Mouse (Mus musculus): ENCODE results near the gene Mthfs. TPM values are rescaled to one million over a fixed set of nuclear protein-coding genes. Genes with fewer than 3 reads are reported as not detected.

Gene Mthfs
- polyA plus RNA-seq, 1 experiment: 13.6 TPM

- TF ChIP-seq CTCF (IDR thresholded peaks at IDR 0.05; ENCODE audit: borderline replicate concordance, insufficient read depth, low read depth, low read length) (no peak), POLR2A (IDR thresholded peaks at IDR 0.05; ENCODE audit: borderline replicate concordance, insufficient read depth, low read length) (no peak)
- no peak for DNase-seq
- Histone ChIP-seq H3K27me3 (ENCODE audit: control insufficient read depth, insufficient read depth, low read length) (no peaks in the 10 kb centered on the region), H3K27ac (ENCODE audit: insufficient read depth, low read length) (no peak overlapping the region), H3K4me3 (replicated peaks; ENCODE audit: insufficient read depth, low read depth, low read length) (no peak overlapping the region), H3K4me1 (ENCODE audit: control insufficient read depth, insufficient read depth, low read length) (no peaks in the 10 kb centered on the region)
- WGBS: 87% methylated on average over 2 of the region's 2 CpGs
These were observed 101.2 kb downstream of the Mthfs start for GRCm38 (mm10) chr9:89311649-89312048.

- 11% methylated on average over 1 of the region's 1 CpGs for WGBS
- H3K4me1 ChIP-seq (ENCODE audit: control insufficient read depth, insufficient read depth, low read length): no peaks in the 10 kb centered on the region
- H3K27ac ChIP-seq (ENCODE audit: insufficient read depth, low read length): no peak overlapping the region
- TF ChIP-seq CTCF (IDR thresholded peaks at IDR 0.05; ENCODE audit: borderline replicate concordance, insufficient read depth, low read depth, low read length): no peak
- no peak for TF ChIP-seq POLR2A (IDR thresholded peaks at IDR 0.05; ENCODE audit: borderline replicate concordance, insufficient read depth, low read length)
- no peaks in the 10 kb centered on the region for H3K27me3 ChIP-seq (ENCODE audit: control insufficient read depth, insufficient read depth, low read length)
- no peak overlapping the region for H3K4me3 ChIP-seq (replicated peaks; ENCODE audit: insufficient read depth, low read depth, low read length)
- DNase-seq: no peak
These were observed 163.3 kb downstream of the Mthfs start for GRCm38 (mm10) chr9:89373731-89374130.

- TF ChIP-seq CTCF (IDR thresholded peaks at IDR 0.05; ENCODE audit: borderline replicate concordance, insufficient read depth, low read depth, low read length): no peak
- no peak for TF ChIP-seq POLR2A (IDR thresholded peaks at IDR 0.05; ENCODE audit: borderline replicate concordance, insufficient read depth, low read length)
- Histone ChIP-seq H3K4me3 (replicated peaks; ENCODE audit: insufficient read depth, low read depth, low read length) (no peak overlapping the region), H3K27me3 (ENCODE audit: control insufficient read depth, insufficient read depth, low read length) (no peaks in the 10 kb centered on the region), H3K27ac (ENCODE audit: insufficient read depth, low read length) (no peak overlapping the region), H3K4me1 (ENCODE audit: control insufficient read depth, insufficient read depth, low read length) (no peaks in the 10 kb centered on the region)
- 88% methylated on average over 4 of the region's 4 CpGs for WGBS
- no peak for DNase-seq
These were observed 164.2 kb downstream of the Mthfs start for GRCm38 (mm10) chr9:89374650-89375049.

- no peak overlapping the region for H3K4me3 ChIP-seq (replicated peaks; ENCODE audit: insufficient read depth, low read depth, low read length)
- 40% methylated on average over 1 of the region's 1 CpGs for WGBS
- no peak for DNase-seq
- H3K27ac ChIP-seq (ENCODE audit: insufficient read depth, low read length): no peak overlapping the region
- H3K27me3 ChIP-seq (ENCODE audit: control insufficient read depth, insufficient read depth, low read length): no peaks in the 10 kb centered on the region
- no peaks in the 10 kb centered on the region for H3K4me1 ChIP-seq (ENCODE audit: control insufficient read depth, insufficient read depth, low read length)
- TF ChIP-seq POLR2A (IDR thresholded peaks at IDR 0.05; ENCODE audit: borderline replicate concordance, insufficient read depth, low read length) (no peak), CTCF (IDR thresholded peaks at IDR 0.05; ENCODE audit: borderline replicate concordance, insufficient read depth, low read depth, low read length) (no peak)
These were observed 192.6 kb downstream of the Mthfs start for GRCm38 (mm10) chr9:89403031-89403430.

Other genes starting within 250 kb of the Mthfs start
- not detected in 2 replicates for gene Trim43b, start 117.8 kb upstream of the Mthfs start, polyA plus RNA-seq (2012; rRNA removed)
- 0.69 and 0.87 TPM in 2 replicates for gene Bcl2a1b, start 11.5 kb upstream of the Mthfs start, polyA plus RNA-seq (2012; rRNA removed)
- gene Gm29094, start 11.3 kb upstream of the Mthfs start, polyA plus RNA-seq (2012; rRNA removed): not detected in 2 replicates